Mouse (Mus musculus) cerebellum, postnatal 10 days (tissue): ENCODE results near the gene Pnrc2.

Experiments
- DNase-seq, 2 experiments: peaks; one replicate each; pipeline ENCODE4 v3.0.0; 2021; ENCODE audit warnings: mixed read lengths in 2 of 2

Gene Pnrc2

GRCm38 (mm10) chr4:135891539-135891938, 17.9 kb upstream of the Pnrc2 start:
- DNase-seq: no peak

GRCm38 (mm10) chr4:135889884-135890283, 16.2 kb upstream of the Pnrc2 start:
- DNase-seq: peak; percentile 89 to 90

- DNase-seq: no peak
Observed at GRCm38 (mm10) chr4:135889146-135889883, 15.7 kb upstream of the Pnrc2 start.

- no peak for DNase-seq
Observed at GRCm38 (mm10) chr4:135888448-135889057, 14.9 kb upstream of the Pnrc2 start.

- no peak for DNase-seq
Observed at GRCm38 (mm10) chr4:135886184-135886583, 12.5 kb upstream of the Pnrc2 start.

- no peak for DNase-seq
Observed at GRCm38 (mm10) chr4:135885676-135886075, 12.0 kb upstream of the Pnrc2 start.

GRCm38 (mm10) chr4:135884531-135884930, 10.9 kb upstream of the Pnrc2 start:
- no peak for DNase-seq

GRCm38 (mm10) chr4:135883881-135884516, 10.3 kb upstream of the Pnrc2 start:
- DNase-seq: no peak

- no peak for DNase-seq
Observed at GRCm38 (mm10) chr4:135883401-135883851, 9.8 kb upstream of the Pnrc2 start.

- DNase-seq: no peak
Observed at GRCm38 (mm10) chr4:135882023-135882422, 8.4 kb upstream of the Pnrc2 start.

GRCm38 (mm10) chr4:135880576-135880975, 6.9 kb upstream of the Pnrc2 start:
- DNase-seq: no peak

GRCm38 (mm10) chr4:135880018-135880417, 6.4 kb upstream of the Pnrc2 start:
- DNase-seq: no peak

GRCm38 (mm10) chr4:135879021-135879420, 5.4 kb upstream of the Pnrc2 start:
- no peak for DNase-seq

- peak in 1 of 2 experiments; percentile 32 for DNase-seq
Observed at GRCm38 (mm10) chr4:135877742-135878141, 4.1 kb upstream of the Pnrc2 start.

GRCm38 (mm10) chr4:135876583-135877020, 3.0 kb upstream of the Pnrc2 start:
- DNase-seq: peak; percentile 46 to 50

- DNase-seq: peak; percentile 57 to 64
Observed at GRCm38 (mm10) chr4:135875991-135876582, 2.4 kb upstream of the Pnrc2 start.

GRCm38 (mm10) chr4:135875546-135875945, 1.9 kb upstream of the Pnrc2 start:
- DNase-seq: no peak

- DNase-seq: no peak
Observed at GRCm38 (mm10) chr4:135874564-135875535, 1.2 kb upstream of the Pnrc2 start.

GRCm38 (mm10) chr4:135872589-135873391, 860 bp downstream of the Pnrc2 start:
- DNase-seq: no peak

GRCm38 (mm10) chr4:135872015-135872414, 1.6 kb downstream of the Pnrc2 start:
- DNase-seq: no peak
